Mouse (Mus musculus): Measurements from ENCODE around the gene Cct6b. TPM values are rescaled to one million over a fixed set of nuclear protein-coding genes. Genes with fewer than 3 reads are reported as not detected.
A peak's percentile ranks its signal among the peaks of the same experiment; 100 is the strongest.

Cct6b gene
- polyA plus RNA-seq, 1 experiment from 2014 or later, result 0.33 TPM

DNA sequence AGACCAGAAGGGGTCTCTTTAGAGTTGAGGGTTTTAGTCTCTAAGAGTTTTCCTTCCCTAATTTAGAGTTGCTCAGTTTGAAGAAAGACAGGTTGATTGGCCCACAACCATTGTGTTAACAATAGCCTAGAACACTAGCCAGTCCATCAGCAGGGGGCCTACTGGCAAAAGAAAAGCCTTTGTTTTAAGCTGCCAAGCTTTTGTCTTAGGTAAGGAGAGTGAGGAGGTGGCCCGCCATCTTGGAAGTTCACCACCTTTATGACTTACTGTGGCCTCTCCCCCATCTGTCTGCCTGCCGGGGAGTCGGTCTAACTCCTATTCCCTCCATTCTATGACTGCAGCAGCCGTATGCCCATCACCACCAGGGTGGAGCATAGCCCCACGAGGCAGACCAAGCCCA is 73.6 kb downstream of the Cct6b start:
- Histone ChIP-seq H3K9me3 (ENCODE audit: control insufficient read depth, low read length) (no peaks in the 10 kb centered on the region), H3K4me2 (ENCODE audit: low read depth, low read length) (no peak overlapping the region), H3K4me3 (ENCODE audit: low read depth, low read length) (no peak overlapping the region), H3K27ac (ENCODE audit: low read depth, low read length) (no peak overlapping the region), H3K4me1 (ENCODE audit: control insufficient read depth, insufficient read depth, low read length) (no peaks in the 10 kb centered on the region), H3K9ac (replicated peaks; ENCODE audit: low read depth, low read length) (no peak overlapping the region), H3K36me3 (ENCODE audit: control insufficient read depth, insufficient read depth, low read length) (no peaks in the 10 kb centered on the region), H3K27me3 (ENCODE audit: control insufficient read depth, insufficient read depth, low read length) (no peaks in the 10 kb centered on the region)
- WGBS, result 25% methylated on average over 5 of the region's 5 CpGs
- ATAC-seq (ENCODE audit: low read depth), result no peak

DNA sequence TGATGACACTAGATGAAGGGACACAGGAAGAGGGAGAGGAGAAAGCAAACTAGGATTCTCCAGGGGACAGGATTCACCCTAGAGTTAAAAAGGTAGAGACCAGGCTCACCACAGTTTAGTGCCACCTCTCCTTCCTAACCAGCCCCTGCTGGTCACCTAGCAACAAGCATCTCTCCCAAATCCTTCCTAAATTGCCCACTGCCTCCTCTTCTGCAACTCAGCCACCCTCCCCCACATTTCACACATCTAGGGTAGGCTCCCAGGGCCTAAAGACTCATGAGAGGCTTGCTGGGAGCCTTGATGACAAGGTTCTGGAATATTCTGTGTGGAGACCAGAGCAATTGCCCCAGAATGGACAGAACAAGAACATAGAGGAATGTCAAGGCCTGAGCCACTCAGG is 76.5 kb downstream of the Cct6b start:
- Histone ChIP-seq H3K27ac (ENCODE audit: low read depth, low read length) (no peak overlapping the region), H3K9ac (replicated peaks; ENCODE audit: low read depth, low read length) (no peak overlapping the region), H3K9me3 (ENCODE audit: control insufficient read depth, low read length) (no peaks in the 10 kb centered on the region), H3K4me3 (ENCODE audit: low read depth, low read length) (no peak overlapping the region), H3K27me3 (ENCODE audit: control insufficient read depth, insufficient read depth, low read length) (no peaks in the 10 kb centered on the region), H3K36me3 (ENCODE audit: control insufficient read depth, insufficient read depth, low read length) (no peaks in the 10 kb centered on the region), H3K4me2 (ENCODE audit: low read depth, low read length) (no peak overlapping the region), H3K4me1 (ENCODE audit: control insufficient read depth, insufficient read depth, low read length) (0 out of 2 replicates have a peak, but pooled peaks cover 5% of the 10 kb centered on the region)
- no peak for ATAC-seq (ENCODE audit: low read depth)

DNA sequence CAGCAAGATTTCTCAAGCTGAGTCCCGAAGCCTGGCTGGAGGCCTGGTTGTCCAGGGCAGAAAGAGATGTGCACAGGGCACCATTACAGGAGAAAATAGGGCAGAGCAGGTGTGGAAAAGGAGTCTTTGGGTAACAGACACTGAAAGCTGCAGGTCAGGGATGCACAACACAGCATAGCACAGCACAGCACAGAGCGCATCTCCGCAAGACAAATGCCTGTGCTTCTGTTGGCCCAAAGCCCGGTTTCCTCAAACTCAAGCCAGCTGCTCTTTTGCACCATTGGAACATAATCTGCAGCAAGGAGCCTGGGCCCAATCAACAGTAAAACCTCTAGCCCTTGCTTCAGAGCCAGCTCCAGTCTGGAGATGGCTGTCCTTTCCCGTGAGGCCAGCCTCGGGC is 79.4 kb downstream of the Cct6b start:
- Histone ChIP-seq H3K27ac (ENCODE audit: low read depth, low read length) (no peak overlapping the region), H3K9me3 (ENCODE audit: control insufficient read depth, low read length) (no peaks in the 10 kb centered on the region), H3K4me1 (ENCODE audit: control insufficient read depth, insufficient read depth, low read length) (0 out of 2 replicates have a peak, but pooled peaks cover 5% of the 10 kb centered on the region), H3K4me2 (ENCODE audit: low read depth, low read length) (no peak overlapping the region), H3K27me3 (ENCODE audit: control insufficient read depth, insufficient read depth, low read length) (no peaks in the 10 kb centered on the region), H3K36me3 (ENCODE audit: control insufficient read depth, insufficient read depth, low read length) (no peaks in the 10 kb centered on the region), H3K4me3 (ENCODE audit: low read depth, low read length) (no peak overlapping the region), H3K9ac (replicated peaks; ENCODE audit: low read depth, low read length) (no peak overlapping the region)
- 69% methylated on average over 6 of the region's 6 CpGs for WGBS
- no peak for ATAC-seq (ENCODE audit: low read depth)

DNA sequence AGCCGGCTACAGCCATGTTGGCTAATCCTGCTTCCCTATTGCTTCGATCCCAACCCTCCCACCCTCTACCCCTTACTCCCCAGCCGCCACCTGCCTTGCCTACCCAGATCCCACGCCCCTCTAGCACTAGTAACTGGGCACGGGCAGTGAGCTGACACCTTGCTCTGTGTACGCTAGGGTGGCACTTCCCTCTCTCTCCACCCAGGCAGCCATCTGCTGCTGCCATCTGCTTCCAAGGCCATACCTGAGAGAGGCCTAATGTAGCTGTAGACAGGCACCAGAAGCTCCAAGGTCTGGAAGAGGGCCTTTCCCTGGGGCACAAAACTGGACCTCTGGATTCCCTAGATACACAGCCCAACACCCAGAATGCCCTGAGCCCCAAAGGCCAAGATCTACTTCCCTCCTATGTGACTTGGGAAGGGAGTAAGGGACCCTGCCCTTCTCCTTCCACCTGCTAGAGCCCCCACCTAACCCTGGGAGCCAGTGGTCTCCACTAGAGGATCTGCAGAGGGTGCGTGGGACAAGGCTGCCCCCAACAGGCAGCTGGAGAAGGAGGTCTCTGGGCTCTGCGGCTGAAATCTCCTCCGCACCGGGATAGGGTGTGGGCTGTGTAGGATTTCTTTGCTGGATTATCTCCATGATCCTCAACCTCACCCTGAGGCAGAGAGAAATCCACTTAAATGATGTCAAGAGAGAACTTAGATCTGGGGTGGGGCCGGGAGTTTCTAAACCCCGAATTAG is 80.2 kb downstream of the Cct6b start:
- peak; percentile 72; the same call in 1 of the 2 replicates for ATAC-seq (ENCODE audit: low read depth)
- H3K9ac ChIP-seq (replicated peaks; ENCODE audit: low read depth, low read length), result no peak overlapping the region
- H3K4me3 ChIP-seq (ENCODE audit: low read depth, low read length), result no peak overlapping the region
- H3K4me2 ChIP-seq (ENCODE audit: low read depth, low read length), result no peak overlapping the region
- H3K27ac ChIP-seq (ENCODE audit: low read depth, low read length), result no peak overlapping the region
- WGBS, result 51% methylated on average over 12 of the region's 12 CpGs
- H3K9me3 ChIP-seq (ENCODE audit: control insufficient read depth, low read length), result no peaks in the 10 kb centered on the region
- no peaks in the 10 kb centered on the region for H3K36me3 ChIP-seq (ENCODE audit: control insufficient read depth, insufficient read depth, low read length)
- H3K4me1 ChIP-seq (ENCODE audit: control insufficient read depth, insufficient read depth, low read length), result 0 out of 2 replicates have a peak, but pooled peaks cover 5% of the 10 kb centered on the region
- no peaks in the 10 kb centered on the region for H3K27me3 ChIP-seq (ENCODE audit: control insufficient read depth, insufficient read depth, low read length)

DNA sequence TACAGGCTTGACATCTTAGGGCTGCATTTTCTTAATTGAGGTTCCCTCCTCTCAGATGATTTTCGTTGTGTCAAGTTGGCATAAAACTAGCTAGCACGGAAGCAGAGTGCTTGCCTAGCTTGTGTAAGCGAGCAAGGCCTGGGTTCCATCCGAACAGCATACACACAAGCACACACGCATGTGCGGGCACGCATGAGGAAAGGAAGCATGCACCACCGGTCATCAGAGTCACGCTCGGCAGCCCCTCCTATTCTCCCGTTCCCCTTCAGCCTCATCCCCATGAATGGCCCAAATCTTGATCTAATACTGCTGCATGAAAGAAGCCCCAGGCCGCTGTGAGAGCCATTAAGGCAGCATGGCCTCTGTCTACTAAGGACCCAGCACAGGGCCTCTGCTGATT is 85.6 kb downstream of the Cct6b start:
- 73% methylated on average over 12 of the region's 12 CpGs for WGBS

More for the DNA sequence above, 85.6 kb downstream of the Cct6b start:
- no peaks in the 10 kb centered on the region for H3K27me3 ChIP-seq (ENCODE audit: control insufficient read depth, insufficient read depth, low read length)
- 0 out of 2 replicates have a peak, but pooled peaks cover 3% of the 10 kb centered on the region for H3K4me1 ChIP-seq (ENCODE audit: control insufficient read depth, insufficient read depth, low read length)
- H3K4me2 ChIP-seq (ENCODE audit: low read depth, low read length), result no peak overlapping the region
- H3K4me3 ChIP-seq (ENCODE audit: low read depth, low read length), result no peak overlapping the region
- no peaks in the 10 kb centered on the region for H3K36me3 ChIP-seq (ENCODE audit: control insufficient read depth, insufficient read depth, low read length)
- no peak overlapping the region for H3K27ac ChIP-seq (ENCODE audit: low read depth, low read length)
- no peak for ATAC-seq (ENCODE audit: low read depth)
- no peak overlapping the region for H3K9ac ChIP-seq (replicated peaks; ENCODE audit: low read depth, low read length)
- no peaks in the 10 kb centered on the region for H3K9me3 ChIP-seq (ENCODE audit: control insufficient read depth, low read length)

Other genes starting within 250 kb of the Cct6b start
- 29.0 and 31.3 TPM in 2 replicates for gene Zfp830, start within 50 bp of the Cct6b start, polyA plus RNA-seq (2014; fragmentation: Nextera tagmentation; extraction: Ambion mirVana)
- 25.4 and 33.8 TPM in 2 replicates for gene Lig3, start 16.8 kb upstream of the Cct6b start, polyA plus RNA-seq (2014; fragmentation: Nextera tagmentation; extraction: Ambion mirVana)
- 3.9 and 4.8 TPM in 2 replicates for gene Rffl, start 106.9 kb upstream of the Cct6b start, polyA plus RNA-seq (2014; fragmentation: Nextera tagmentation; extraction: Ambion mirVana)
- gene Rad51d, start 126.3 kb upstream of the Cct6b start, polyA plus RNA-seq (2014; fragmentation: Nextera tagmentation; extraction: Ambion mirVana), result 13.4 and 14.4 TPM in 2 replicates
- 0.82 and 1.1 TPM in 2 replicates for gene Fndc8, start 127.8 kb upstream of the Cct6b start, polyA plus RNA-seq (2014; fragmentation: Nextera tagmentation; extraction: Ambion mirVana)
- gene Nle1, start 144.1 kb upstream of the Cct6b start, polyA plus RNA-seq (2014; fragmentation: Nextera tagmentation; extraction: Ambion mirVana), result 21.6 and 24.7 TPM in 2 replicates
- gene Unc45b, start 146.2 kb upstream of the Cct6b start, polyA plus RNA-seq (2014; fragmentation: Nextera tagmentation; extraction: Ambion mirVana), result 0.92 and 1.2 TPM in 2 replicates
- 1.0 and 1.5 TPM in 2 replicates for gene Slfn5, start 187.0 kb upstream of the Cct6b start, polyA plus RNA-seq (2014; fragmentation: Nextera tagmentation; extraction: Ambion mirVana)
- gene Slfn9, start 227.5 kb upstream of the Cct6b start, polyA plus RNA-seq (2014; fragmentation: Nextera tagmentation; extraction: Ambion mirVana), result 0.56 and 1.4 TPM in 2 replicates